In the genomic region with DNA sequence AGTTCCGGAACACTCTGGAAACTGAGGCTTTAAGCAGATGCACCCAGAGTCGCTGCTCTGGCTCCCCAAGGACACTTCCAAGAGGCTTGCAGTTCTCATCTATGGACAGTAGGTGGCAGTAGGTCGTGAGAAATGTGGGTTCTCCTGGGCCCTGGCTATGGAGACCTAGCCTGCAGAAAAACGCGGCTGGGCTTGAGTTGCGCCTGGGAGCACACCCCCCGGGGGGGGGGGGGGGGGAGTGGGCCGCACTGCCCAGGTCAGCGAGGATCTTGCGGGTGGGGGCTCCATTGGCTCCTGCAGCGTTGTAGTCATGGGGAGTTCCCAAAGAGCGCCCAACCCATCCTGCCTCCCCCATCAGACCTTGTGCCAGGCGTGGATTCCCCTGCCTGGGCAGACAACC, we compare ENCODE assay signal across 8 mouse cellular contexts.
DNase-seq lines count a peak whose midpoint lies in the region; ATAC-seq lines count a peak whose summit lies in the region.

No protein-coding gene starts in this region.

- intact Hi-C loops in gastrocnemius, postnatal 14 days (cut with DNase I; ENCODE audit: low total_unique reads), result no loop called here

- ATAC-seq in inflammation-experienced regulatory T-cells, adult 6 months, result peak; percentile 43
- ATAC-seq in megakaryocyte progenitor cell, adult 5-6 weeks (replicated peaks; ENCODE audit: poor library complexity), result peak; percentile 93

- DNase-seq in adipocyte (ENCODE audit: low spot score), result peak; percentile 64
- peak; percentile 96 for DNase-seq in embryo, embryonic 10 days (ENCODE audit: low spot score)
- peak; percentile 90 for DNase-seq in gastrocnemius, postnatal 14 days
- peak; percentile 35 to 82 for DNase-seq in left cerebral cortex, adult 9 months (ENCODE audit: low spot score in 2 of 2)
- peak; percentile 75 for DNase-seq in right cerebral cortex, postnatal 14 days
- DNase-seq in urinary bladder, postnatal 25 days (ENCODE audit: low spot score), result peak; percentile 74

Comparison
In these comparisons a context has a peak if more than half of its experiments do, and no peak if none do; other contexts are left out.
1. Peak in every context shown above with its lines: DNase-seq and ATAC-seq.